Comparison of ENCODE assay signal across 20 mouse cellular contexts in genomic region chr3:152201181-152201580, GRCm38 (mm10). TPM values are rescaled to one million over a fixed set of nuclear protein-coding genes. Genes with fewer than 3 reads are reported as not detected.
DNase-seq lines count a peak whose midpoint lies in the region; ATAC-seq and TF ChIP-seq lines count a peak whose summit lies in the region.
"Had no signal": no experiment of that assay in that cellular context is flagged by ENCODE, and none has a peak within 500 bp of the region (broad histone marks: within the 10 kb centered on the region; RNA-seq: fewer than 3 reads in every experiment).

No protein-coding gene starts in this region.

- TF ChIP-seq POLR2A in small intestine, adult 2 months (IDR thresholded peaks at IDR 0.05; ENCODE audit: low read depth, low read length), result no peak

- ATAC-seq in liver, embryonic 12.5 days, result no peak
- no peak for ATAC-seq in liver, embryonic 14.5 days (ENCODE audit: insufficient read depth)
- ATAC-seq: forebrain, embryonic 16.5 days had no signal

- H3K4me1 ChIP-seq in liver, embryonic 12.5 days, result peaks cover 41% of the 10 kb centered on the region
- peaks cover 12 to 17% of the 10 kb centered on the region in 2 experiments for H3K4me1 ChIP-seq in liver, embryonic 14.5 days (replicated peaks; ENCODE audit: control insufficient read depth in 2 of 2, insufficient read depth in 2 of 2, low read length in 1 of 2)
- peaks cover 10% of the 10 kb centered on the region; the same call in 1 of the 2 replicates for H3K4me1 ChIP-seq in small intestine, adult 2 months (ENCODE audit: control insufficient read depth, insufficient read depth, insufficient read length, low read length)
- H3K4me1 ChIP-seq: embryonic facial prominence, embryonic 13.5 days; forebrain, embryonic 12.5 days; heart, embryonic 15.5 days had no signal

- no peak overlapping the region for H3K9ac ChIP-seq in liver, embryonic 12.5 days
- no peak overlapping the region for H3K9ac ChIP-seq in liver, embryonic 14.5 days (replicated peaks)
- H3K9ac ChIP-seq: embryonic facial prominence, embryonic 13.5 days; forebrain, embryonic 12.5 days; heart, embryonic 15.5 days; hindbrain, embryonic 14.5 days had no signal

- TF ChIP-seq EP300 in liver, embryonic 14.5 days (IDR thresholded peaks at IDR 0.05; ENCODE audit: low read depth), result no peak

- H3K4me2 ChIP-seq in liver, embryonic 12.5 days, result no peak overlapping the region
- no peak overlapping the region for H3K4me2 ChIP-seq in liver, embryonic 14.5 days (ENCODE audit: low read depth)
- H3K4me2 ChIP-seq: embryonic facial prominence, embryonic 13.5 days; forebrain, embryonic 12.5 days; heart, embryonic 11.5 days; heart, embryonic 15.5 days; hindbrain, embryonic 14.5 days had no signal

- TF ChIP-seq CTCF in liver, embryonic 14.5 days (IDR thresholded peaks at IDR 0.05; ENCODE audit: low read depth), result no peak
- no peak for TF ChIP-seq CTCF in small intestine, adult 2 months (IDR thresholded peaks at IDR 0.05; ENCODE audit: extremely low read depth, insufficient read length, insufficient replicate concordance, low read depth, low read length)

- no peak overlapping the region for H3K4me3 ChIP-seq in liver, embryonic 12.5 days
- no peak overlapping the region for H3K4me3 ChIP-seq in liver, embryonic 14.5 days (ENCODE audit: insufficient read depth in 1 of 2, low read depth in 2 of 2, low read length in 2 of 2)
- H3K4me3 ChIP-seq in small intestine, adult 2 months (ENCODE audit: low read depth, low read length), result no peak overlapping the region
- H3K4me3 ChIP-seq: embryonic facial prominence, embryonic 13.5 days; forebrain, embryonic 12.5 days; heart, embryonic 15.5 days had no signal

- H3K36me3 ChIP-seq in liver, embryonic 12.5 days, result no peaks in the 10 kb centered on the region
- peaks cover 2% of the 10 kb centered on the region; the same call in 1 of the 2 replicates for H3K36me3 ChIP-seq in liver, embryonic 14.5 days (replicated peaks; ENCODE audit: control insufficient read depth, insufficient read depth, low read depth)
- H3K36me3 ChIP-seq in small intestine, adult 2 months (ENCODE audit: control insufficient read depth, insufficient read depth, low read length), result no peaks in the 10 kb centered on the region
- H3K36me3 ChIP-seq: embryonic facial prominence, embryonic 13.5 days; forebrain, embryonic 12.5 days; heart, embryonic 15.5 days had no signal

- no peak for DNase-seq in liver
- no peak for DNase-seq in liver, embryonic 14.5 days (ENCODE audit: low read depth in 3 of 3, low spot score in 3 of 3)
- DNase-seq in embryo, embryonic 11 days, result no peak
- DNase-seq in right cerebral cortex, postnatal 10 days (ENCODE audit: low spot score in 2 of 2), result no peak
- DNase-seq in frontal cortex, adult 2 months (ENCODE audit: extremely low spot score in 1 of 2, low spot score in 1 of 2), result no peak
- DNase-seq: adrenal gland, adult 8-10 months; cerebellum, adult 8-10 months; cerebellum, postnatal 14 days; gastrocnemius, postnatal 25 days; heart, adult 18-20 months; heart, postnatal 14 days had no signal

- H3K9me3 ChIP-seq in liver, embryonic 12.5 days (replicated peaks), result no peaks in the 10 kb centered on the region
- H3K9me3 ChIP-seq in liver, embryonic 14.5 days (ENCODE audit: control insufficient read depth, low read length), result no peaks in the 10 kb centered on the region
- H3K9me3 ChIP-seq: embryonic facial prominence, embryonic 13.5 days; forebrain, embryonic 12.5 days; heart, embryonic 15.5 days had no signal

- no peaks in the 10 kb centered on the region for H3K27me3 ChIP-seq in liver, embryonic 12.5 days (replicated peaks)
- H3K27me3 ChIP-seq in liver, embryonic 14.5 days (ENCODE audit: control insufficient read depth, insufficient read depth, low read length), result no peaks in the 10 kb centered on the region
- H3K27me3 ChIP-seq in small intestine, adult 2 months (ENCODE audit: control insufficient read depth, insufficient read depth, low read length), result no peaks in the 10 kb centered on the region
- H3K27me3 ChIP-seq: CH12.LX; embryonic facial prominence, embryonic 13.5 days; forebrain, embryonic 12.5 days; heart, embryonic 15.5 days had no signal

- H3K27ac ChIP-seq in liver, embryonic 12.5 days, result peak overlapping the region; percentile 59; the same call in 1 of the 2 replicates
- peak overlapping the region; percentile 41; the same call in 1 of the 2 replicates for H3K27ac ChIP-seq in liver, embryonic 14.5 days
- H3K27ac ChIP-seq in small intestine, adult 2 months (ENCODE audit: insufficient read depth, low read depth, low read length), result peak overlapping the region; percentile 41; the same call in 1 of the 2 replicates
- H3K27ac ChIP-seq: embryonic facial prominence, embryonic 13.5 days; forebrain, embryonic 12.5 days; heart, embryonic 15.5 days; hindbrain, embryonic 14.5 days had no signal

- WGBS in liver, embryonic 12.5 days (ENCODE audit: insufficient replicate concordance), result 81% methylated on average over 3 of the region's 3 CpGs
- 78% methylated on average over 3 of the region's 3 CpGs for WGBS in liver, embryonic 14.5 days (ENCODE audit: insufficient replicate concordance)
- 45% methylated on average over 3 of the region's 3 CpGs for WGBS in small intestine, adult 2 months

RNA-seq across cellular contexts. Expression of gene Dnajb4, which starts 8.9 kb away (rescaled TPM):
- polyA plus RNA-seq in liver, embryonic 12.5 days (2016; fragmentation: Nextera tagmentation; extraction: Ambion mirVana), result 35.7 and 36.3 TPM in 2 replicates
- polyA plus RNA-seq in liver, embryonic 14.5 days (2012; rRNA removed), result 10.9 and 18.3 TPM in 2 replicates
- polyA plus RNA-seq in liver, embryonic 14.5 days (2014; fragmentation: Nextera tagmentation; extraction: Ambion mirVana), result 29.9 and 34.3 TPM in 2 replicates
- polyA plus RNA-seq in small intestine, adult 2 months (2012; rRNA removed), result 0.48 and 1.4 TPM in 2 replicates
- polyA plus RNA-seq in frontal cortex, adult 2 months (2012; rRNA removed), result 45.3 and 49.9 TPM in 2 replicates

RNA-seq across cellular contexts. Expression of gene Fubp1, which starts 9.0 kb away (rescaled TPM):
- 143 and 144 TPM in 2 replicates for polyA plus RNA-seq in liver, embryonic 12.5 days (2016; fragmentation: Nextera tagmentation; extraction: Ambion mirVana)
- polyA plus RNA-seq in liver, embryonic 14.5 days (2012; rRNA removed), result 47.3 and 50.8 TPM in 2 replicates
- polyA plus RNA-seq in liver, embryonic 14.5 days (2014; fragmentation: Nextera tagmentation; extraction: Ambion mirVana), result 64.6 and 65.3 TPM in 2 replicates
- 9.3 and 18.4 TPM in 2 replicates for polyA plus RNA-seq in small intestine, adult 2 months (2012; rRNA removed)
- polyA plus RNA-seq in frontal cortex, adult 2 months (2012; rRNA removed), result 95.9 and 109 TPM in 2 replicates

RNA-seq across cellular contexts. Expression of gene Gipc2, which starts 35.2 kb away (rescaled TPM):
- polyA plus RNA-seq in liver, embryonic 12.5 days (2016; fragmentation: Nextera tagmentation; extraction: Ambion mirVana), result 11.3 and 12.3 TPM in 2 replicates
- 5.1 and 7.7 TPM in 2 replicates for polyA plus RNA-seq in liver, embryonic 14.5 days (2012; rRNA removed)
- 16.9 and 17.8 TPM in 2 replicates for polyA plus RNA-seq in liver, embryonic 14.5 days (2014; fragmentation: Nextera tagmentation; extraction: Ambion mirVana)
- 52.0 and 121 TPM in 2 replicates for polyA plus RNA-seq in small intestine, adult 2 months (2012; rRNA removed)
- polyA plus RNA-seq in frontal cortex, adult 2 months (2012; rRNA removed), result 2.7 and 3.9 TPM in 2 replicates
